Mouse (Mus musculus): ENCODE results near the gene Prss44.
"Not testable (repeated sequence)": the region's sequence is repeated elsewhere in the genome, so short reads cannot be mapped to it uniquely, and the experiment has no call there.

Gene Prss44

DNA sequence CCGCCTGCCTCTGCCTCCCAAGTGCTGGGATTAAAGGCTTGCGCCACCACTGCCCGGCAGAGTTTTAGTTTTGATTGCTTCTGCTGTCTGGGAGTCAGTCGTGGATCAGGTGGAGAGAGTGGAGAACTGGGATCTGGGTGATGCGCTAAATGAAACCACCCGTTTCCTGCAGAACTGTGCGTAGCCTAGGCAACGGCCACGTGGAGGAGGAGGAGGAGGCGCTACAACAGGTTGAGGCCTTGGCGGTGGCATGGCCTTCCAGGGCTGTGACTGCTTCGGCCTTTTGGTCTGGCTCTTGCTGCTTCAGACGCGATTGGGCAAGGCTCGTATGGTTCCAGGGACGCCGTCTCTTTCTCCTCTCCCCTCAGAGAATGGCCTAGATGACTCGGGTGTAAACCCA lies at the start of gene Prss44:
Prss44 (plus strand) TSS at position 206 of the 400 bp plus-strand sequence.
- no peak for DNase-seq

DNA sequence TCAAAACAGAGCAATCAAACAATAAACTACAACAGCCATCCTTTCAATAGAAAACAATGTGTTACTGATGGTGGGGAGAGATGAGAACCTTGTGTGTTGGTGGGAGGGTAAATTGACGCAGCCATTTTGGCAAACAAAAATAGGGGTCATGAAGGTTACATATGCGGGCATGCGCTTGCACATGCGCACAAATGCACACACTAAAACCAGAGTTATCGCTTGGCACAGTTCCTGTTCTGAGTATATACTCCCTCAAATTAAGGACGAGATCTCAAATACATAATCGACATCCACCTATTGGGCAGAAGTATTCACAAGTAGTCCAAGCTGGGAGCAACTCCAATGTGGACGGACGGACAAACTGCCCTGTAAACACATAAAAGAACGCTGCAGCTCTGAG lies 41.5 kb upstream of the Prss44 start:
- DNase-seq, result no peak

DNA sequence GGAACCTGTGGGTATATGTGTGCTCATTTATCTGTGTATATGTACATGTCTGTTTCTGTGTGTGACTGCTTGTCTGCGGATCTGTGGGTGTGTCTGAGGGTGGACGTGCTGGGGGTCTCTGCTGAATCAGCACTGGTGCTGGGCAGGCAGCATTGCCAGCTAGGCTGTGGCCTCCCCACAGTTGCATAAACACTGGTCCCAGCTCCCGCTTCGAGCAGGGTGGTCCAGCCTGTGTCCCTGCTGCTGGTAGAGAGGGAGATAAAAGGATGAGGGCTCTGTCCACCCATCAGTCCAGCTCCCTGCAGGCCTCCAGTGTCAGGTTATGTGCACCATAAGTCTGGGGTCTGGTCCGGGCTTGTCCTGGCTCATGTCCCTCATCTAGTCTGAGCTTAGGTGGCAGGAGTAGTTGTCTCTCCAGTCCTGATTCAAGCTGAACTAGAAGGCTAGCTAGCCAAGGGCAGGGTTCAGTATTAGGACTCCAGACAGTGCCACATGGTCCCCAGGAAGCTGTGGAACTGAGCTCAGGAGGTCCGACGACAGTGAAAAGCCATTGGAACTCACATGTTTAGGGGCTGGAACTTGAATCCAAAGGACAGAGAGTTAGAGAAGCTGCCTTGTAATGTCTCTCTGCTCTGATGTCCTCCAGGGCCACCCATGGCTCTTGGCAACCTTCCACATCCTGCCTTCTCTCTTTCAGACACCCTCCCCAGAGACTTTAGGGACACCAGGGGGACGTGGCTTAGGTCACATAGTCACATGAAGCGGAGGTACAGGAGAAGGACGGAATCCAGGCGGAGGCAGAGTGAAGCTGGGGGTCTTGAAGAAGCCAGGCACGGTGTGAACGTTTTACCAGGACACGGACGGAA lies 39.2 kb upstream of the Prss44 start:
- peak in 1 of 2 experiments; percentile 41 for DNase-seq

DNA sequence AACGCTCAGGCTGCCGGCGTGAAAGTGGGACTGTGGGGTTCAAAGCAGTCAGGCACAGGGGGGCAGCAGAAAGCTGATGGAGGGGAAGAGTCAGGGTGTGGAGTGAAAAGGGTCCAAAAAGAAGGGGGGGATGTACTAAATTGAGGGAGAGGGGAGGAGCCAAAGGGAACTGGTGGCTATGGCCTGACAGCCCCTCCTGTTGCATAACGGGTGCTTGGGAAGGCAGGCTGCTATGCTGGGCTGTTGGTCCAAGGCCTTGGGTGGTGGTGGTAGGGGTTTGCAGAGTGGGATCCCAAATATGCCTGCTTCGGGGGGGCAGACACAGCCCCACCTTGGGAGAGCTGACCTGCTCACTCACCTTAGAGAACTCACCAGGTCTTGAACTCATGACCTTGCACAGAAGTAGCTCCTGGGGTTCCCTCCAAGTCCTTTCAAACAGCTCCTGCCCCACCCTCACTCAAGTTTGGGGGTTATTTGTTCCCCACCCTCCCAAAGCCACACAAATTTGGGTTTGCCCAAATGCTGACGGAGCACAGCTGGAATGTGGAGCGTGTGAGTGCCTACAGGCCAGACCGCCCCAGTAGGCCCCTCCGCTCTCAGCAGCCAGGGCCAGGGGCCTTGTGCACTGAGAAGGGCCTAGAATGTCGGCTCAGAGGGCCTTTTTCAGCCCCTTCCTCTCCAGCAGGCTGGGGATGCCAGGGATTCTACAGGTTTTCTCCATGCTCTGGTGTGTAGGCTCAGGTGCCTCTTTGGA lies 38.3 kb upstream of the Prss44 start:
- DNase-seq, result no peak

DNA sequence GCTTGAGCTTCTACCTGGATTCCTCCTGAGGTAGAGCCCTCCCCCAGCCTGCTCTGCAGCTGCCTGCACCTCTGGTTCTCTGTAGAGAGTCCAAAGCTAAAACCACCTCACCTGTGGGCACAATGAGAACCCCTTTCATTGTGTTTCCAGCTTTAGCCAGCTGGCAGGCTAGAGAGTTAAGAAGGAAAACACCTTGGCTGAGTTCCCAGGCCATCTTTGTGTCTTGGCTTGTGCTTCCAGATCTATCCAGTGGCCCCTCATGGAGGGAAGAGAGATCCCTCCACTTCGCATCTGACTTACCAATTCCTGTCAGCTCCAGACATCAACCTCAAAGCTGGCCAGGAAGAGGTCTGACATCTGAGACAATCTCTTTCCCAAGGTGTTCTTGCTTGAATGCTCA lies 35.7 kb upstream of the Prss44 start:
- no peak for DNase-seq

DNA sequence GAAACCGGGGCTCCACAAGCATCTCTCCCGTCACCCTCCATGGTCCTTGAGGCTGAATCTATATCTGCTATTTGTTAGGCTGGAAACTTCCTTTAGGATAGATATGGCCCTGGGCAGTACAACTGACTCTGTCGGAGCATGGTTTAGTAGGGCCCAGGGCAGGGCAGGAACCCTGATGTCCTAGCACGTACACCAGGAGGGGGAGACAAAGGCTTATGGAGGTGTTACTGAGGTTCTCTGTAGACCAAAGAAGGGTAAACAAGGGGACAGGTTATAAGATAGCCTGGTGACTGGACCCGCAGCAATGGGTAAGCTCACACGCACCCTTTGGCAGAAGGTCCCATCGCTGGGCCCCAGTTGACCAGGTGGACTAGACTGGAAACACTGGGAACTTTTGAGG lies 35.2 kb upstream of the Prss44 start:
- no peak for DNase-seq

DNA sequence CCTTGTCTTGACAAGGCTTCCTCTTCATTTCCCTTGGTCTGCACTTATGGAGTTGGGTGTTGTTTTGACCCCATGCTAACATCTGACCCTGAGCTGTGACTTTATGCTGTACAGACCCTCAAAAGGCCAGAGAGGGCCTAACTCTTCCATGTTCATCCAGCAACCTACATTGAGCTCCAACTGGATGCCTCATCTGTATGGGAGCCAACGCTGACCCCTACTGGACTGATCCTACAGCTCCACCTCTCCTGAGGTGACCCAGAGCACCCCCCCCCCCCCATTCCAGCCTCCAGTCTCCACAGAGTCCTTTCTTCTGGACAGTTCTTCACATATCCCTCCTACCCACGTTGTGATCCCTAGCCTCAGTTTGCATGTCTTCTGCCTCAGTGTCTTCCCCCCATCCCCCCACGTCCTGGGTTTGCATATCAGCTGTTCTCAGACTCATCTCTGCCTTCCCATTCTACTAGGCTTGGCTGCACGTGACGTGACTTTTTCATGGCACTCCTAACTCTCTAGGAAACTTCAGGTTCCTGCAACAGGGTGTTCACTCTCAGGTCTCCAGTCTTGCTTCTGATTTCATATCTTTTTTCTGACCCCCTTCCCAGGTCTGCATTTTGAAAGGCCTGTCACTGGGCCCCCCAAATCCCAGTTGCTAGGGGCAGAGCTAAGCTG lies 34.4 kb upstream of the Prss44 start:
- peak in 1 of 2 experiments; percentile 41 for DNase-seq

DNA sequence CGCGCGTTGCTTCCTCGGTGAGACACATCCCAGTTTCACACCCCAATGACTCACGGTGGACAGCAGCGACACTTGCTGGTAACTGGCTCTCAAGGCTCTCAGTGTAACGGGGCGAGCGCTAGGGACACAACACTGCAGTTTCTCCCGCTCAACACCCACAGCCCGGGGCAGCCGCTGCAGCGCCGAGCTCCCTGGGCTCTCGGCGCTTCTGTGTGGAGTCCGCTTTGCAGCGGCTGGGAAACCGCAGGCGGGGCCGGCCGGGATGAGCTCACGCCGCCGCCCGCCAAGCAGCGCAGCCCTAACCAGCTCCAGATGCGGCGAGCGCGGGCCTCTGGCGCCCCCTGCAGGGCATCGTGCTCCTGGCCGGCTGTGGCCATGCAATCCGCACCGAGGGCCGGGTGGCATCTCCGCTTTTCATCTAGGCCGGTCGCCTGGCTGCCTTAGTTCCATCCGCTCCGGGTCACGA lies 32.5 kb upstream of the Prss44 start:
- DNase-seq, result peak; percentile 97 to 98

DNA sequence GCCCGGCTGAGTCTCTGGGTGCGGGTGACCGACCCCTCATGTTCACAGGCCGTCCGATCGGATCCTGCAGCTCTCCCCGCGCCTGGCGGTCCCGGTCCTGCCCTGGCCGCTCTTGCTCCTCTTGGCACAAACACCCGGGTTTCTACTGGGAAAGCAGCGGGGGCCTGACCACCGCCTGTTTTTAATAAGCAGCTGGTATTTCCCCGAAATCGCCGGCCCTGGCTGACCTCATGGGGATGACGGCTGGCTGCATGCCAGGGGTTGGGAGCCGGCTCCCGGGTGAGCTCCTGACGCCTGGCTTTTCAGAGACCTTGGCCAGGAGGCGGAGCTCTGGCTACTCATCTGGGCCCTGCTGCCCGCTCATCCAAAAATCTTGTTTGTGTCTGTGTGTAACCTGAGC lies 32.1 kb upstream of the Prss44 start:
- peak; percentile 87 for DNase-seq

DNA sequence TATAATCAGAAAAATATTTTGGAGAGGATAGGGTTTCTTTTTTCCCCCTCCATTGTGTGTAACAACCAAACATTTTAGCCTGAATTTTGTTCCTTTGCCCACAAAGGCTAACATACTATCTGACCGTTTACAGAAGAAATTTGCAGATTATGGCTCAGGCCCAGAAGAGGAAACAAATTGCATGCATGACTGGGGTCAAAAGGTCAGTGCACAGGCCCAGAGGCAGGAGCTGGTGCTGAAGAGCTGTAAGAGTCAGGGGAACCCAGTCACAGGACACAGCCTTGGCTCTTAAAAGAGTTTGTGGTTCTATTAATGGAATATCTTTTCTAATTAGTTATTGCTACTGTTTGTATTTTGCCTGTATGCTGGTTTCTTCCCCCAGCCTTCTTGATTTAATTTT lies 30.2 kb upstream of the Prss44 start:
- DNase-seq, result no peak

DNA sequence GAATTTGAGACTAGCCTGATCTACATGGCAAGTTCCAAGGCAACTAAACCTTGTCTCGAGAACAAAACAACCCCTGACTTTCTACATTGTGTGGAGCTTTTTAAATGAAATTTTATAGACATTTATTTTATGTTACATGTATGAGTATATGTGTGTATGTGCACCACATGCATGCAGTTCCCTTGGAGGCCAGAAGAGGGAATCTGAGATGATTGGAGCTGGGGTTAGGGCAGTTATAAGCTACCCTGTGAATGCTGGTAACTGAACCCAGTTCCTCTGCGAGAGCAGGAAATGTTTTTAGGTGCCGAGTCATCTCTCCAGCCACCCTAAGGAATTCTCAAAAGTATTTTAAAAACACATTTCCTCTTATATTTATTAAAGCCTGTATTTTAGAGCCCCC lies 25.6 kb upstream of the Prss44 start:
- DNase-seq, result no peak

DNA sequence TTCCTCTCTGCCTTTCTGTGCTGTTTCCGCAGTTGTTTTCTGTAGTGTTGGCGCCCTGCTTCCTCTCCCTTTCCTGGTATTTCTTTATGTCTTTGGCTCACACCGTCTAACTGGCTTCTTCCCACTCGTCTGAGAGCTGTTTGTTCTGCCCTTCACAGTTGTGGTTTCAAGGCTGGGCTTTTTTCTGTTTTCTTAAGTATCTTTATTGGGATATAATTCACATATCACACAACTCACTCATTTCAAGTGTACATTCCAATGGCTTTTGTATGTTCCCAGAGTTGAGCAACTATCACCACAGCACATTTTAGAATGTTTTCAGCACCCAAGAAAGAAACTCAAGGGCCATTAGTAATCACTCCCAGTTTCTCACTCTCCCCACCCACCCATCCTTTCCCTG lies 23.3 kb upstream of the Prss44 start:
- DNase-seq, result no peak

DNA sequence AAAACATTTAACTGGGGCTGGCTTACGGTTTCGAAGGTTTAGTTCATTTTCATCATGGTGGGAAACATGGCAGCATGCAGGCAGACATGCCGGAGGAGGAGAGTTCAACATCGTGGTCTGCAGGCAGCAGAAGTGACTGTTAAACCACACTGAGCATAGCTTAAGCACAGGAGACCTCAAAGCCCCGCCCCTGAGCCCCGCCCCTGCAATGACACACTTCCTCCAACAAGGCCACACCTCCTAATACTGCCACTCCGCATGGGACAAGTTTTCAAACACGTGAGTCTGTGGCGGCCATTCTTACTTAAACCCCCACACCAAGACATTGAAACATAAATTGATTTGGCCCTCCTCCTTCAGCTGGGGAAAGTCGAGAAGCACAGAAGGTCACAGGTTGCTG lies 16.8 kb upstream of the Prss44 start:
- no peak for DNase-seq

DNA sequence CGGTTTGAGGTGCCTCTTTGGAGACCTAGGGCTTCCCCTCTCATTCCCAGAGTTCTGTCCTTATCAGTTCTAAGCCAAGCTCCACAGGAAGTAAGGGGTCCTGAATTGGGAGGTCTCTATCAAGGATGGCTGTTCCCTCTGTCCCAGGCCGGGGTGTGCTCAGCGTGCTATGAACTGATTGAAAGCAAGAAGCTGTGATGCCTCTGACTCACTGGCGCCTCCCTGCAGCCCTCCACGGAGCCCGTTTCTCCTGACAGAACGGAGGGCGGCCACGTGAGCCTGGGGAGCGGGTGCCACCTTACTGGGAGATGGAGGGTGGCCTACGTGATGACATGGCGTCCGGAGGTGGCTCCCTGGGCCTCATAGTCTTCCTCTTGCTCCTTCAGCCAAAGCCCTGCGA lies 15.9 kb upstream of the Prss44 start, which contains the start of gene Prss42:
Prss42 (plus strand) TSS at position 301 of the 400 bp plus-strand sequence.
- DNase-seq, result no peak

DNA sequence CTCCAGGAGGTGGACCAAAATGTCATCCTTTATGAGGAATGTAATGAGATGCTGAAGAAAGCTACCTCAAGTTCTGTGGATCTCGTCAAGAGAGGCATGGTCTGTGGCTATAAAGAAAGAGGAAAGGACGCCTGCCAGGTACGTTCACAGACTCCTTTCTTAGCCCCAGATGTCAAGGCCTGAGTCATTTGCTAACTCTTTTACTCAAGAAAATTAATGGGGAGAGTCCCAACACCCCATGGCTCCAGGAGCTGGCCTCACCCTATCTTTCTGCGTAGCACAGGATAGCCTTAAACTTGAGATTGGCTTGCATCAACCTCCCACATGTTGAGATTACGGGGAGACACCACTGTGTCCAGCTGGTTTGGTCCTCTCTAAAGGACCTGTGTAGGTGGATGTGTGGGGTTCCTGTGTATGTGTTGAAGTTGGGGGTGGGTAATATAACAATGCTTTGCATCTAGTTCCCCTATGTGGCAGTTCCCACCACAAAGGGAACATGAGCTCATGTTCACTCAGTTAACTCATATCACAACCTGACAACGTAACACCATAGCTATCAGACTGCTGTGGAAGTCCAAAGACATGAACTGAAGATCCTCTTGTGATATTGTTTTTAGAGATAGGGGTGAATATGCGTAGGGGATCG lies 12.8 kb upstream of the Prss44 start:
- DNase-seq, result no peak

DNA sequence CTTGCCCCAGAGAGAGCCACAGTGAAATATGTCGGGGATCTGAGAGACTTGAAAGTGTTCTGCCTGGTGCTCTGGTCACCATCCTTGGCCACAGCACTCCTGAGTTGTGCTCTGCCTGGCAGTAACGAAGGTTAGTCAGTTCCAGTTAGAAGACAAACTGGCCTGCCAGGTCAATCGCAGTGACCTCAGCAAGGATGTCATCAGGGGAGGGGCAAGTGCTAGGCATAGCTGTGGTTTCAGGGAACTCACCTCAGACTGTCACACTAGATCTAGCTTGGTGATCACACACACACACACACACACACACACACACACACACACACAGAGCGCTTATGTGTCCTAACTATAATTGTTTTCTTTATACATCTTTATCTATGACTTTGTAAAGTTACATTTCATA lies 10.5 kb upstream of the Prss44 start:
- no peak for DNase-seq

DNA sequence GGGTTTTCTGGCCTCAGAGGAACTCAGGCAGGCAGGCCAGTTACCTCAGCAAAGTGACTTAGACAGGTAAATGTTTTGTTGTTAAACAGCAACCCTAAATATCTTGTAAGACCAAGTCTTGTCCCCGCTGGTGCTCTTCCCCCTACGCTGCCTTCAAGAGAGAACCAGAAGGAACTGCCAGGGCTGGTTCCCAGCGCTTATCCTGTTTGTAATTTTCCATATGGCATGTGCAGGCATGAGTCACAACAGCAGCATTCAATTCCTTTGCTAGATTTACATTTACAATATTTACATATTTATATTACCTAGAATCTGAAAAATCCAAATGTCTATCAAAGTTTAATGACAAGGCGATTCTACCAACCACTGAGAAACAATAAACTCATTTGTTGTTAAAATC lies 3.7 kb upstream of the Prss44 start:
- no peak for DNase-seq

DNA sequence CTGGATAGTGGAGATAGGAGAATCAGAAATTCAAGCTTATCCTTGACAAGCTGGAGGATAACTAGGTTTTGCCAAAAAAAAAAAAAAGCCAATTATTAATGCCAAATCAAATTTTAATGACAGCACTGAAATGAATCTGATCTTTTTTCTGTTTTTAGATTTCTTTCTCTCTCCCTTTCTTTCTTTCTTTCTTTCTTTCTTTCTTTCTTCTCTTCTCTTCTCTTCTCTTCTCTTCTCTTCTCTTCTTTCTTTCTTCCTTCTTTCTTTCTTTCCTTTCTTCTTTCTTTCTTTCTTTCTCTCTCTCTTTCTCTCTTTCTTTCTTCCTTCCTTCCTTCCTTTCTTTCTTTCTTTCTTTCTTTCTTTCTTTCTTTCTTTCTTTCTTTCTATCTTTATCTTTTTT lies 6.8 kb downstream of the Prss44 start:
- DNase-seq, result not testable (repeated sequence)

DNA sequence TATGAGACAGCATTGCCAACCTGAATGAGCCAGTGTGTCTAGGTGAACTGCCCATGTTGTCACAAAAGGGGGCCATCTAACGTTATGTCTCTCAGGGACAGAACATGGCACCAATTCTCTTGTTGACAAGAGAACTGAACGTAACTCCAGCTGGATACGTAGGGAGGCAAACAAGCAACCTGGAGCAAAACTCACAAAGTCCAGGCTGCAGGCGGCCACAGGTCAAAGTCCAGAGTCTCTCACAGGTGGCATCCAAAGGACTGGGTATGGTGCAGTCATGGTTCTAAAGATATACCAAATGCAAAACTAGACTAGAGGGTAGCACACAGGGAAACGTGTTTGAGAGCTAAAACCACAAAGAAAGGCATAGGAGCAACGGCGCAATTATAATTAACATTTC lies 7.6 kb downstream of the Prss44 start:
- DNase-seq, result no peak

DNA sequence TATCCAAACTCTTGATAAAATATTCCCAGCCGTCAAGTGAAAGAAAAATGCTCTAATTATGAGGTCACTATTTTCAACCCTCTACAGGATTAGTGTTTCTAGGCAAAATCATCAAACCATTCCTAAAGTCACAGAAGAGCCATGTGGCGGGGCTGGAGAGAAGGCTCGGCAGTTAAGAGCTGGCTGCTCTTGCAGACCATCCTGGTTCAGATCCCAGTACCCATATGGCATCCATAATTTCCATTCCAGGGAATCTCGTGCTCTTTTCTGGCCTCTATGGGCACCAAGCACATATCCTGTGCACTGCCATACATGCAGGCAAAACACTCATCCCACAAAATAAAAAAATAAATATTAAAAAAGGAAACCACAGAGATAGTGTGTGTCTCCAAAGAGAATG lies 11.6 kb downstream of the Prss44 start:
- peak; percentile 51 to 56 for DNase-seq

DNA sequence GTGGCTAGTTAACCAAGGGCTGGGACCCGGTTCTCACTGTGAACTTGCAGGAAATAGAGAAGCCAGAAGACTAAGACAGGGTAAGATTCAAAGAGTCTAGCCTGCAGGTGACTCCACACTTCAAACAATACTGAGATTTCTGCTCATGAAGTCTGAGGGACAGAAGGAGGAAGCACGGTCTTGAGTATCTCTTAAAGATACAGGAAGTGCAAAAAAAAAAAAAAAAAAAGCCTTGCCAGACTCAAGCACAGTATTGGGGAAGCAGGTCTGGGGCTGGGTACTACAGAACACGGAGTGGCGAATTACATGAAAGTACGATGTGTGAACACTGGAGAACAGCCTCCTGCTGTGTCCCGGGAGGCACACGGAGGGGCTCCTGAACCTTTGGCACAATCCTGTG lies 12.0 kb downstream of the Prss44 start:
- peak in 1 of 2 experiments; percentile 11 for DNase-seq

DNA sequence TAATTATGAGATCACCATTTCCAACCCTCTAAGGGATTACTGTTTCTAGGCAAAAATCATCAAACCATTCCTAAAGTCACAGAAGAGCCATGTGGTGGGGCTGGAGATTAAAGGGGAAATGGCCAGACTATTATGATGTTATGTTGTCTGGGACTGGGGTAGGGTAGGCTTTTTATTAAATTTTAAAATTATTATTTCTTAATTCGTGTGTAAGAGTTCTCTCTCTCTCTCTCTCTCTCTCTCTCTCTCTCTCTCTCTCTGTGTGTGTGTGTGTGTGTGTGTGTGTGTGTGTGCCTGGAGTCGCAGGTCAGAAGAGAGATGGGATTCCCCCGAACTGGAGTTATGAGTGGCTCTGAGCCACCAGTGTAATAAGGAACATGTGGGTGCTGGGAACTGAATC lies 12.6 kb downstream of the Prss44 start, which contains the start of gene Prss43:
Prss43 (plus strand) TSS at position 301 of the 400 bp plus-strand sequence.
- DNase-seq, result no peak

DNA sequence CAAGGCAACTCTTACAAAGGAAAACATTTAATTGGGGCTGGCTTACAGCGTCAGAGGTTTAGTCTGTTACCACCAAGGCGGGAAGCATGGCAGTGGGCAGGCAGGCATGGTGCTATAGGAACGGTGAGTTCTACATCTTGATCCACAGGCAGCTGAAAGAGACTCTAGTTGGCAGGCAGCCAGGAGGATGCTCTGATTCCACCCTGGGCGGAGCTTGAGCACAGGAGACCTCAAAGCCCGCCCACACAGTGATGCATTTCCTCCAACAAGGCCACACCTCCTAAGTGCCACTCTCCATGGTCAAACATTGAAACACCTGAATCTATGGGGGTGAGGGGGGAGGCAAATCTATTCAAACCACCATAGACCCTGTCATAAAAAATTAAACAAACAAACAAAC lies 19.2 kb downstream of the Prss44 start:
- no peak for DNase-seq

Data from cerebellum, postnatal 14 days (tissue).